Mouse (Mus musculus) E14TG2a.4 (cell line): Measurements from ENCODE around the gene Pik3r2.

Source experiments
- CTCF ChIP-seq: conservative IDR thresholded peaks from 2 replicates; pipeline ENCODE4 v1.5.1; 2014; ENCODE audit warnings: low read length
- POU5F1 ChIP-seq: IDR thresholded peaks from 2 replicates; pipeline ENCODE4 v1.6.1; 2014; ENCODE audit warnings: low read length, borderline replicate concordance

- TF ChIP-seq CTCF (no peak), POU5F1 (no peak)
These were observed 32.6 kb downstream of the Pik3r2 start for GRCm38 (mm10) chr8:70743656-70744590.
